Mouse (Mus musculus) CH12.LX (cell line): ENCODE measurements around the gene Cfap97d1. TPM values are rescaled to one million over a fixed set of nuclear protein-coding genes. Genes with fewer than 3 reads are reported as not detected.

ENCODE experiments used
- DNase-seq: peaks from one replicate; pipeline ENCODE4 v3.0.0-alpha.2; 2013; ENCODE audit errors: extremely low read depth
- H3K27ac ChIP-seq: 2 replicates; pipeline ENCODE4 v1.5.1; 2012; ENCODE audit warnings: low read depth, mild to moderate bottlenecking, control low read depth, moderate library complexity; ENCODE audit not compliant: insufficient read depth
- H3K27me3 ChIP-seq: replicated peaks from 2 replicates; pipeline ENCODE3; 2012; ENCODE audit warnings: inconsistent platforms
- H3K36me3 ChIP-seq, 2 experiments: replicated peaks in 1 of 2; 2 replicates each; pipeline versions ENCODE3 to v1.6.1; 2012; ENCODE audit warnings: inconsistent platforms in 1 of 2, low read length in 1 of 2, mild to moderate bottlenecking in 1 of 2, mixed read lengths in 1 of 2, moderate library complexity in 1 of 2; ENCODE audit not compliant: control insufficient read depth in 1 of 2, insufficient read depth in 1 of 2
- H3K4me1 ChIP-seq, 2 experiments: 2 replicates each; pipeline ENCODE4 v1.6.1; 2012; ENCODE audit warnings: inconsistent platforms in 1 of 2, moderate library complexity in 1 of 2; ENCODE audit not compliant: insufficient read depth in 2 of 2, control insufficient read depth in 1 of 2
- H3K4me2 ChIP-seq: 2 replicates; pipeline ENCODE4 v1.6.1; 2012; ENCODE audit warnings: low read depth, mild to moderate bottlenecking, control low read depth; ENCODE audit not compliant: poor library complexity, insufficient read depth, severe bottlenecking
- H3K4me3 ChIP-seq, 3 experiments: fragments of 150-350 bp in 1 of 3; sonication (generic) in 1 of 3; replicated peaks in 1 of 3; 2 replicates each; pipeline versions ENCODE3 to v1.5.1; 2011 to 2012; ENCODE audit warnings: low read depth in 2 of 3, low read length in 2 of 3, mild to moderate bottlenecking in 2 of 3, moderate library complexity in 2 of 3, control low read depth in 1 of 3, improper control_type of control experiment in 1 of 3, inconsistent platforms in 1 of 3, mixed read lengths in 1 of 3; ENCODE audit not compliant: poor library complexity in 1 of 3
- H3K79me2 ChIP-seq: replicated peaks from 2 replicates; pipeline ENCODE4 v1.6.1; 2012; ENCODE audit warnings: mild to moderate bottlenecking, moderate library complexity; ENCODE audit not compliant: control insufficient read depth, poor library complexity, insufficient read depth, severe bottlenecking; ENCODE audit errors: extremely low read depth
- H3K9ac ChIP-seq: 2 replicates; pipeline ENCODE4 v1.6.1; 2012; ENCODE audit warnings: low read depth, mild to moderate bottlenecking, control low read depth, moderate library complexity; ENCODE audit not compliant: insufficient read depth
- H3K9me3 ChIP-seq: replicated peaks from 2 replicates; pipeline ENCODE3; 2012; ENCODE audit warnings: low read length, inconsistent platforms, mixed read lengths
- BHLHE40 ChIP-seq: IDR thresholded peaks from 2 replicates; pipeline ENCODE4 v1.6.1; 2011; ENCODE audit warnings: mild to moderate bottlenecking, low read depth, low read length, improper control_type of control experiment
- CTCF ChIP-seq, 2 experiments: IDR thresholded peaks in 1 of 2; conservative IDR thresholded peaks in 1 of 2; 2 replicates each; pipeline ENCODE4 v1.5.1; 2011 to 2012; ENCODE audit warnings: low read depth in 2 of 2, low read length in 2 of 2, improper control_type of control experiment in 1 of 2, inconsistent platforms in 1 of 2, mild to moderate bottlenecking in 1 of 2, moderate library complexity in 1 of 2
- ELF1 ChIP-seq: IDR thresholded peaks from 2 replicates; pipeline ENCODE4 v1.6.1; 2014; ENCODE audit warnings: low read depth, mild to moderate bottlenecking, inconsistent platforms, low read length, improper control_type of control experiment
- EP300 ChIP-seq: IDR thresholded peaks from 2 replicates; pipeline ENCODE4 v1.6.1; 2011; ENCODE audit warnings: low read length, improper control_type of control experiment
- GABPA ChIP-seq: IDR thresholded peaks from 2 replicates; pipeline ENCODE4 v1.6.1; 2012; ENCODE audit warnings: low read depth, low read length, improper control_type of control experiment, inconsistent platforms; ENCODE audit not compliant: insufficient replicate concordance
- KAT2A ChIP-seq: IDR thresholded peaks from 2 replicates; pipeline ENCODE4 v1.6.1; 2012; ENCODE audit warnings: low read length, improper control_type of control experiment, inconsistent platforms; ENCODE audit not compliant: insufficient replicate concordance
- MAFK ChIP-seq: IDR thresholded peaks from 2 replicates; pipeline ENCODE4 v1.6.1; 2011; ENCODE audit warnings: low read length, improper control_type of control experiment; ENCODE audit not compliant: insufficient replicate concordance
- MAZ ChIP-seq: IDR thresholded peaks from 2 replicates; pipeline ENCODE4 v1.6.1; 2012; ENCODE audit warnings: low read depth, mild to moderate bottlenecking, inconsistent platforms, low read length, improper control_type of control experiment, moderate library complexity
- MXI1 ChIP-seq: IDR thresholded peaks from 2 replicates; pipeline ENCODE4 v1.6.1; 2011; ENCODE audit warnings: mild to moderate bottlenecking, low read depth, low read length, improper control_type of control experiment
- MYC ChIP-seq: IDR thresholded peaks from 2 replicates; pipeline ENCODE4 v1.6.1; 2011; ENCODE audit warnings: low read depth, mild to moderate bottlenecking, improper control_type of control experiment, low read length
- NELFE ChIP-seq: IDR thresholded peaks from 2 replicates; pipeline ENCODE4 v1.6.1; 2011; ENCODE audit warnings: low read depth, low read length, improper control_type of control experiment
- PAX5 ChIP-seq: IDR thresholded peaks from 2 replicates; pipeline ENCODE4 v1.6.1; 2012; ENCODE audit warnings: low read length, inconsistent platforms, mixed read lengths
- POLR2AphosphoS2 ChIP-seq: IDR thresholded peaks from 2 replicates; pipeline ENCODE4 v1.6.1; 2011; ENCODE audit warnings: low read depth, low read length, improper control_type of control experiment
- RAD21 ChIP-seq: IDR thresholded peaks from 2 replicates; pipeline ENCODE4 v1.6.1; 2011; ENCODE audit warnings: low read depth, mild to moderate bottlenecking, low read length, improper control_type of control experiment, moderate library complexity
- SIN3A ChIP-seq: IDR thresholded peaks from 2 replicates; pipeline ENCODE4 v1.6.1; 2012; ENCODE audit warnings: low read length, improper control_type of control experiment, inconsistent platforms
- USF1 ChIP-seq: IDR thresholded peaks from 2 replicates; pipeline ENCODE4 v1.6.1; 2014; ENCODE audit warnings: low read depth, mild to moderate bottlenecking, inconsistent platforms, low read length, improper control_type of control experiment
- USF2 ChIP-seq: conservative IDR thresholded peaks from 2 replicates; pipeline ENCODE4 v1.6.1; 2011; ENCODE audit warnings: low read depth, low read length, improper control_type of control experiment
- ZC3H11A ChIP-seq: IDR thresholded peaks from 2 replicates; pipeline ENCODE4 v1.6.1; 2012; ENCODE audit warnings: low read depth, mild to moderate bottlenecking, inconsistent platforms, low read length, improper control_type of control experiment
- ZKSCAN1 ChIP-seq: IDR thresholded peaks from 2 replicates; pipeline ENCODE4 v1.6.1; 2012; ENCODE audit warnings: low read depth, inconsistent platforms, low read length, improper control_type of control experiment, borderline replicate concordance
- ZMIZ1 ChIP-seq: IDR thresholded peaks from 2 replicates; pipeline ENCODE4 v1.6.1; 2012; ENCODE audit warnings: low read depth, mild to moderate bottlenecking, inconsistent platforms, low read length, improper control_type of control experiment
- dilution Hi-C: fragments of 300-500 bp; cut with MboI; formaldehyde crosslinking; loops from 2 replicates; pipeline ENCODE4 v1.14.3; 2020; ENCODE audit warnings: low sequenced_read_pairs; ENCODE audit not compliant: extremely low pct_unique_long_range_greater_than_20kb, extremely low pct_ligation_motif_present
- in situ Hi-C: fragments of 300-500 bp; cut with MboI; formaldehyde crosslinking; loops from 3 replicates; pipeline ENCODE4 v1.14.3; 2019; ENCODE audit warnings: low sequenced_read_pairs, low pct_ligation_motif_present, low pct_unique_long_range_greater_than_20kb, mixed read lengths
- polyA plus RNA-seq: library from polyadenylated mRNA; unstranded; fragments of >175 nt; gene quantifications from 2 replicates; pipeline ENCODE4 v1.2.1, GENCODE M21; 2012; ENCODE audit warnings: low read depth; ENCODE audit not compliant: insufficient read length
- total RNA-seq, 2 experiments: library from RNA; depleted of rRNA; stranded (reverse); fragments of 300-350 nt in 1 of 2; fragments of >200 nt in 1 of 2; gene quantifications; 2 replicates each; pipeline ENCODE4 v1.2.3; 2012 to 2014

The Cfap97d1 gene
- total and polyA plus RNA-seq, 3 experiments: not detected

GRCm38 (mm10) chr11:102040138-102040524 lies 56.1 kb downstream of the Cfap97d1 start (continued):
- no peak for TF ChIP-seq GABPA
- peak; percentile 59 for TF ChIP-seq RAD21
- TF ChIP-seq ZC3H11A: no peak; the same call in 1 of the 2 replicates
- no peak for TF ChIP-seq KAT2A
- peak; percentile 61; the same call in 1 of the 2 replicates for TF ChIP-seq NELFE

GRCm38 (mm10) chr11:102040646-102041045 lies 56.6 kb downstream of the Cfap97d1 start:
- DNase-seq: peak; percentile 18
- peaks cover 73% of the 10 kb centered on the region for H3K27me3 ChIP-seq
- TF ChIP-seq CTCF (conservative IDR thresholded peaks at IDR 0.05 in 1 of 2, IDR thresholded peaks at IDR 0.05 in 1 of 2; ENCODE audit: low read depth in 2 of 2, low read length in 2 of 2): peak in 1 of 2 experiments; percentile 39; a peak in 2 of 4 replicates
- TF ChIP-seq POLR2AphosphoS2: no peak

GRCm38 (mm10) chr11:102041350-102041949 lies 57.4 kb downstream of the Cfap97d1 start, which contains the start of gene Cd300lg:
Cd300lg (plus strand) TSS chr11:102041509.
- in situ Hi-C loops: no loop called here
- Histone ChIP-seq H3K79me2 (no peaks in the 10 kb centered on the region), H3K9ac (no peak within 1 kb of the TSS), H3K4me3 (no peak within 1 kb of the TSS), H3K36me3 (no peaks in the 10 kb centered on the region), H3K4me2 (no peak within 1 kb of the TSS), H3K27me3 (peaks cover 72% of the 10 kb centered on the region), H3K9me3 (peaks cover 2% of the 10 kb centered on the region), H3K4me1 (peaks cover 0 to 2% of the 10 kb centered on the region in 2 experiments; a peak in 1 of 4 replicates), H3K27ac (no peak within 1 kb of the TSS)
- dilution Hi-C loops: no loop called here
- no peak for TF ChIP-seq RAD21
- no peak for TF ChIP-seq MXI1
- no peak for TF ChIP-seq ZMIZ1
- no peak for TF ChIP-seq SIN3A
- TF ChIP-seq ZKSCAN1: no peak
- no peak for TF ChIP-seq KAT2A
- no peak for TF ChIP-seq EP300
- no peak for TF ChIP-seq ELF1
- no peak for TF ChIP-seq USF1
- no peak for TF ChIP-seq MAZ
- no peak for TF ChIP-seq BHLHE40
- TF ChIP-seq CTCF (conservative IDR thresholded peaks at IDR 0.05 in 1 of 2, IDR thresholded peaks at IDR 0.05 in 1 of 2; ENCODE audit: low read depth in 2 of 2, low read length in 2 of 2): no peak
- no peak for TF ChIP-seq MYC
- no peak for TF ChIP-seq USF2
- no peak for TF ChIP-seq MAFK
- no peak for TF ChIP-seq PAX5
- no peak for DNase-seq

More at GRCm38 (mm10) chr11:102040646-102041045, 56.6 kb downstream of the Cfap97d1 start:
- Histone ChIP-seq H3K4me3 (no peak overlapping the region), H3K9ac (no peak overlapping the region), H3K4me2 (no peak overlapping the region), H3K4me1 (peaks cover 0 to 2% of the 10 kb centered on the region in 2 experiments; a peak in 1 of 4 replicates), H3K79me2 (no peaks in the 10 kb centered on the region), H3K27ac (no peak overlapping the region), H3K36me3 (no peaks in the 10 kb centered on the region), H3K9me3 (peaks cover 2% of the 10 kb centered on the region)
- in situ Hi-C loops: no loop called here
- dilution Hi-C loops: no loop called here

Other genes starting within 250 kb of the Cfap97d1 start
- gene Etv4, start 198.9 kb upstream of the Cfap97d1 start, total RNA-seq (2012; rRNA removed): 3.1 and 4.2 TPM in 2 replicates
- 2.4 and 2.9 TPM in 2 replicates for gene Etv4, start 198.9 kb upstream of the Cfap97d1 start, total RNA-seq (2014; rRNA removed)
- gene Etv4, start 198.9 kb upstream of the Cfap97d1 start, polyA plus RNA-seq: 2.0 and 2.4 TPM in 2 replicates
- not detected in 2 replicates for gene Meox1, start 89.9 kb upstream of the Cfap97d1 start, total RNA-seq (2012; rRNA removed)
- gene Meox1, start 89.9 kb upstream of the Cfap97d1 start, total RNA-seq (2014; rRNA removed): not detected in 2 replicates
- gene Meox1, start 89.9 kb upstream of the Cfap97d1 start, polyA plus RNA-seq: not detected in 2 replicates
- not detected in 2 replicates for gene Sost, start 17.3 kb upstream of the Cfap97d1 start, total RNA-seq (2012; rRNA removed)
- not detected in 2 replicates for gene Sost, start 17.3 kb upstream of the Cfap97d1 start, total RNA-seq (2014; rRNA removed)
- not detected in 2 replicates for gene Sost, start 17.3 kb upstream of the Cfap97d1 start, polyA plus RNA-seq
- gene Dusp3, start 2.7 kb downstream of the Cfap97d1 start, total RNA-seq (2012; rRNA removed): 17.9 and 20.8 TPM in 2 replicates
- 5.6 and 7.5 TPM in 2 replicates for gene Dusp3, start 2.7 kb downstream of the Cfap97d1 start, total RNA-seq (2014; rRNA removed)
- gene Dusp3, start 2.7 kb downstream of the Cfap97d1 start, polyA plus RNA-seq: 19.2 and 23.6 TPM in 2 replicates
- gene Mpp3, start 44.2 kb downstream of the Cfap97d1 start, total RNA-seq (2012; rRNA removed): 3.8 and 4.6 TPM in 2 replicates
- gene Mpp3, start 44.2 kb downstream of the Cfap97d1 start, total RNA-seq (2014; rRNA removed): 0.12 and 0.15 TPM in 2 replicates
- gene Mpp3, start 44.2 kb downstream of the Cfap97d1 start, polyA plus RNA-seq: 0.30 and 0.31 TPM in 2 replicates
- gene Cd300lg, start 57.2 kb downstream of the Cfap97d1 start, total RNA-seq (2012; rRNA removed): not detected in 2 replicates
- not detected in 2 replicates for gene Cd300lg, start 57.2 kb downstream of the Cfap97d1 start, total RNA-seq (2014; rRNA removed)
- not detected in 2 replicates for gene Cd300lg, start 57.2 kb downstream of the Cfap97d1 start, polyA plus RNA-seq
- gene Mpp2, start 104.2 kb downstream of the Cfap97d1 start, total RNA-seq (2012; rRNA removed): 1.4 and 3.1 TPM in 2 replicates
- gene Mpp2, start 104.2 kb downstream of the Cfap97d1 start, total RNA-seq (2014; rRNA removed): 0.35 and 0.46 TPM in 2 replicates
- gene Mpp2, start 104.2 kb downstream of the Cfap97d1 start, polyA plus RNA-seq: 0.76 and 0.83 TPM in 2 replicates
- gene Ppy, start 117.0 kb downstream of the Cfap97d1 start, total RNA-seq (2012; rRNA removed): not detected in 2 replicates
- gene Ppy, start 117.0 kb downstream of the Cfap97d1 start, total RNA-seq (2014; rRNA removed): not detected in 2 replicates
- not detected in 2 replicates for gene Ppy, start 117.0 kb downstream of the Cfap97d1 start, polyA plus RNA-seq
- gene Pyy, start 123.6 kb downstream of the Cfap97d1 start, total RNA-seq (2012; rRNA removed): not detected in 2 replicates
- gene Pyy, start 123.6 kb downstream of the Cfap97d1 start, total RNA-seq (2014; rRNA removed): not detected in 2 replicates
- not detected in 2 replicates for gene Pyy, start 123.6 kb downstream of the Cfap97d1 start, polyA plus RNA-seq
- gene Nags, start 161.2 kb downstream of the Cfap97d1 start, total RNA-seq (2012; rRNA removed): not detected in 2 replicates
- gene Nags, start 161.2 kb downstream of the Cfap97d1 start, total RNA-seq (2014; rRNA removed): not detected in 2 replicates
- gene Nags, start 161.2 kb downstream of the Cfap97d1 start, polyA plus RNA-seq: not detected in 2 replicates
- 56.7 and 63.1 TPM in 2 replicates for gene Tmem101, start 172.1 kb downstream of the Cfap97d1 start, total RNA-seq (2012; rRNA removed)
- gene Tmem101, start 172.1 kb downstream of the Cfap97d1 start, total RNA-seq (2014; rRNA removed): 36.1 and 38.5 TPM in 2 replicates
- 29.7 and 35.4 TPM in 2 replicates for gene Tmem101, start 172.1 kb downstream of the Cfap97d1 start, polyA plus RNA-seq
- gene Lsm12, start 201.0 kb downstream of the Cfap97d1 start, total RNA-seq (2012; rRNA removed): 66.9 and 78.7 TPM in 2 replicates
- 70.0 and 78.9 TPM in 2 replicates for gene Lsm12, start 201.0 kb downstream of the Cfap97d1 start, total RNA-seq (2014; rRNA removed)
- 164 and 185 TPM in 2 replicates for gene Lsm12, start 201.0 kb downstream of the Cfap97d1 start, polyA plus RNA-seq
- gene G6pc3, start 205.3 kb downstream of the Cfap97d1 start, total RNA-seq (2012; rRNA removed): 31.9 and 34.7 TPM in 2 replicates
- gene G6pc3, start 205.3 kb downstream of the Cfap97d1 start, total RNA-seq (2014; rRNA removed): 26.3 and 31.3 TPM in 2 replicates
- gene G6pc3, start 205.3 kb downstream of the Cfap97d1 start, polyA plus RNA-seq: 65.6 and 72.3 TPM in 2 replicates
- 49.6 and 49.9 TPM in 2 replicates for gene Hdac5, start 245.9 kb downstream of the Cfap97d1 start, total RNA-seq (2012; rRNA removed)
- gene Hdac5, start 245.9 kb downstream of the Cfap97d1 start, total RNA-seq (2014; rRNA removed): 23.3 and 24.9 TPM in 2 replicates
- 46.4 and 53.9 TPM in 2 replicates for gene Hdac5, start 245.9 kb downstream of the Cfap97d1 start, polyA plus RNA-seq